Mouse (Mus musculus) inflammation-experienced regulatory T-cells, adult 16 weeks (primary cell): ENCODE data around the gene C1ql3. TPM values are rescaled to one million over a fixed set of nuclear protein-coding genes. Genes with fewer than 3 reads are reported as not detected.

Experiments used
- polyA plus RNA-seq: library from polyadenylated mRNA; unstranded; fragments of 100-300 nt; shearing (Covaris generic); gene quantifications from one replicate; pipeline ENCODE4 v1.2.1, GENCODE M21; 2017

The C1ql3 gene
- not detected for polyA plus RNA-seq

GRCm38 (mm10) chr2:13011472-13011871, at the start of gene C1ql3:
TSS of gene C1ql3 (minus strand) at chr2:13011806.

Other genes starting within 250 kb of the C1ql3 start
- 4.1 TPM for gene Pter, start 87.8 kb downstream of the C1ql3 start, polyA plus RNA-seq